Mouse (Mus musculus) cortical plate, adult 2 months (tissue): ENCODE data around the gene Eif3g. TPM values are rescaled to one million over a fixed set of nuclear protein-coding genes. Genes with fewer than 3 reads are reported as not detected.
A peak's percentile ranks its signal among the peaks of the same experiment; 100 is the strongest.

ENCODE experiments used
- H3K27ac ChIP-seq: fragments of 200-500 bp; 2 replicates; pipeline ENCODE4 v1.5.1; 2012; ENCODE audit warnings: low read length, control low read depth, inconsistent platforms; ENCODE audit not compliant: insufficient read depth
- H3K4me1 ChIP-seq: fragments of 200-500 bp; 2 replicates; pipeline ENCODE4 v1.6.1; 2011; ENCODE audit warnings: low read length; ENCODE audit not compliant: control insufficient read depth, insufficient read depth
- H3K4me3 ChIP-seq: fragments of 200-500 bp; 2 replicates; pipeline ENCODE4 v1.5.1; 2011; ENCODE audit warnings: mild to moderate bottlenecking, low read length, control low read depth; ENCODE audit not compliant: insufficient read depth
- CTCF ChIP-seq: fragments of 200-500 bp; IDR thresholded peaks from 2 replicates; pipeline ENCODE4 v1.5.1; 2011; ENCODE audit warnings: mild to moderate bottlenecking, control low read depth, low read length; ENCODE audit not compliant: insufficient read depth; ENCODE audit errors: extremely low read depth
- POLR2A ChIP-seq: fragments of 200-500 bp; IDR thresholded peaks from 2 replicates; pipeline ENCODE4 v1.6.1; 2011; ENCODE audit warnings: mild to moderate bottlenecking, low read length, control low read depth; ENCODE audit not compliant: insufficient read depth; ENCODE audit errors: extremely low read depth
- polyA plus RNA-seq: library from polyadenylated mRNA; depleted of rRNA; stranded (reverse); fragments of >200 nt; gene quantifications from 2 replicates; pipeline ENCODE4 v1.2.3, GENCODE M21; 2012

Gene Eif3g
- polyA plus RNA-seq, 1 experiment: 114 TPM

DNA sequence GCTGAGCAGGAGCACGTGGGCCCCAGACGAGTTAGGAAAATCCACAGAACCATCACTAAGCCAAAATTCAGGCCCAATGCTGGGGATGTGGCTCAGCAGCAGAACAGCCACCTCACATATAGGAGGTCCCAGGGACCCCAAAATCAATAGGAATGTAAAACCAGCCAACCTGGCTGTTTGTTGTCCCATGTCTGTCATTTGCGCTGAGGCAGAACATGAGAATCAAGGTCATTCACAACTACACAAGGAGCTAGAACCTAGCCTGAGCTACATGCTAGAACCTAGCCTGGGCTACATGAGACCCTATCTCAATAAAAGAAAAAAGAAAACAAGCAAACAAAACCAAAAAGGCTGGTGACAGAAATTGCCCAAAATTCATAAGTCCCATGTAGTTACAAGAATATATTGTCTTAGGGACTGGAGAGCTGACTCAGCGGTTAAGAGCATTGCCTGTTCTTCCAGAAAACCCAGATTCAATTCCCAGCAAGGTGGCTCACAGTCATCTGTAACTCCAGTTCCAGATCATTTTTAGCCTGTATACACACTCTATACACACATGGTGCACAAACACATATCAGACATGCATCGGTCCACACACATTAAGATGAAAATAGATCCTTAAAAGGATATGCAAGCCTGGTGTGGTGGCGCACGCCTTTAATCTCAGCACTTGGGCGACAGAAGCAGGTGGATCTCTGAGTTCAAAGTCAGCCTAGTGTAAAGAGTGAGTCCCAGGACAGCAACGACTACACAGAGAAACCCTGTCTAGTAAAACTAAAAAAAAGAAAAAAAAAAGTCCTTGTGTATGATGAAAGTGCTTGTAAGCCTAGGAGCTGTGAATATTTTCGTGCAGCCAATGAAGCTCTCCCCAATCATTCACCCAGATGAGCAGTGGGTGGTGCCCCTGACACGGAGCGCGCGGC lies 21.0 kb downstream of the Eif3g start:
- H3K27ac ChIP-seq: 0 out of 2 replicates have a peak overlapping the region, but pooled peaks have one; percentile 9
- TF ChIP-seq POLR2A (peak; percentile 81), CTCF (no peak)
- H3K4me1 ChIP-seq: no peaks in the 10 kb centered on the region
- H3K4me3 ChIP-seq: peak overlapping the region; percentile 38

- Histone ChIP-seq H3K4me1 (no peaks in the 10 kb centered on the region), H3K27ac (no peak overlapping the region), H3K4me3 (no peak overlapping the region)
- TF ChIP-seq POLR2A: no peak
- no peak for TF ChIP-seq CTCF
Observed at GRCm38 (mm10) chr9:20876318-20877117, 21.9 kb downstream of the Eif3g start.

DNA sequence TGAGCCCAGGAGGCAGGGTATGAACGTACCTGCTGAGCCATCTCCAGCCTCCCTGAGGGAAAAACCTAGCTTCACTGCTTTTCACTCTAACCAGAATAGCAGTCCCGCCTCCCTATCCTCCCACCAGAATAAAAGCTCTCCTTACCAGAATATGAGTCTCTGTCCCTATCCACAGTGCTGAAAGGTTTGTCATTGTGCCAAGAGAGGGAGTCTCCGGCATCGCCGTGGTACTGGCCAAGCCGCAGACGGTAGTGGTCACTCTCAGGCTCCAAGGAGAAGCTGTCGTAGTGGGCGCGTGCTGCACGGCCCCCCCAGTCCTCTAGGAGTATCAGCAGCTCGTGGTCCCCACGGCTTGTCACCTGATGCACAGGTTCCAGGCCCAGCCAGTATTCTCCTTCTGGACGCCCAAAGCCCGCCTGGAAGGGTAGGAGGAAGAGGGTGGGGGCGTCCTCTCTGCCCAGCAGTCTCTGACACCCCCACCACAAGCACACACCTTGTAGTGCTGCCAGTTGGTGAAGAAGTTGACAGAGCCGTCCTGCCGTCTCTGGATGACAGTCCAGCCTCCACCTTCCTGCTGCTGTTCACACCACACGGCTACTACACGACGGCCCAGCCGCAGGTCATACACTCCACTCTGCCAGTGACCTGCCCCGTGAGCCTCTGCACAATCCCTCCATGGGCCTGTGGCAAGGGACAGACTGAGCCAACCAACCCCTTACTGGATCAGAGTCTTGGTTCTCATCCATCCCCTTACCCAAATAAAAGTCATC lies 23.2 kb downstream of the Eif3g start:
- TF ChIP-seq CTCF (no peak), POLR2A (no peak)
- H3K4me1 ChIP-seq: no peaks in the 10 kb centered on the region
- no peak overlapping the region for H3K4me3 ChIP-seq
- H3K27ac ChIP-seq: no peak overlapping the region

- H3K4me1 ChIP-seq: no peaks in the 10 kb centered on the region
- no peak for TF ChIP-seq POLR2A
- TF ChIP-seq CTCF: no peak
- H3K4me3 ChIP-seq: no peak overlapping the region
- no peak overlapping the region for H3K27ac ChIP-seq
Observed at GRCm38 (mm10) chr9:20873521-20873920, 24.9 kb downstream of the Eif3g start.

- Histone ChIP-seq H3K4me1 (no peaks in the 10 kb centered on the region), H3K27ac (no peak overlapping the region), H3K4me3 (no peak overlapping the region)
- TF ChIP-seq POLR2A (no peak), CTCF (no peak)
Observed at GRCm38 (mm10) chr9:20872991-20873390, 25.4 kb downstream of the Eif3g start.

DNA sequence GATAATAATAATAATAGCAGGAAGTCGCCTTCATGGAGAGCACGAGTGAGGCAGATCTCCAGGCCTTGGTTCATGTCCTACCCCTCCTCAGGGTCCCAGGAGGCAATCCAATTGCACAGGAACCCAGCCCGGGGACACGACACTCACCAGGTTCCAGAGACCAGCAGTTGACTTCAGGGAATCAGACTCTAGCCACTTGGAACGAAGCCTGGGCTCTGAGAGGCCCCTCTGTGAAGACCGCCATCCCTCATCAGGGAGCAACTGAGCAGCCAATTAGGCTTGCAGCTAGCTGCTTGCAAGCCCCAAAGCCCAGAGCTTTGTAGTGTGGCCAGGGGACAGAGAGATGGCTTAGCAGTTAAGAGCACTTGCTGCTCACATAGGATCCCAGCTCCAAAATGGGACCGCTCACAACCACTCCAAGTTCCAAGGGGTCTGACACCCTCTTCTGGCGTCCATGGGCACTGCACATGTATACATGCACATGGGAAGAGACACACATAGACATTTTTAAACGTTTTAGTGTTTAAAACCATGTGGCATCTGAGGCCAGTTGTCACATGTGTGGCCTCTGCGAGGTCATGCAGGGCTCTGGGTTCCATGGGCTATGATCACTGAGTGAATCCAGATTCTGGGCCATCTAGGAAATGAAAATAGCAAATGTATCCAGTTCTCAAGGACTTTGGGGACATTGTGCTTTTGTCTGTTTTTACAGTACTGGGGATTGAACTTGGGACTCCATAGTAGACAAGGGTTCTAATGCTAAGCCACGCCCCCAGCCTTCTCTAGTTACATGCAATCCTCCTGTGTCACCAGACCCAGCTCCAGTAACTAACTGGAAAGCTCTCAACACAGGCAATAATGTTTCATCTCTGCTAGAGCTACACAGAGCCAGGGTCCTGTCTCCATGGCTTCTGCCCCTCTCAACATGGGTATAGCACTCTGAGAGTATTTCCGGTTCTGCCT lies 27.9 kb downstream of the Eif3g start:
- Histone ChIP-seq H3K4me1 (no peaks in the 10 kb centered on the region), H3K27ac (no peak overlapping the region), H3K4me3 (no peak overlapping the region)
- TF ChIP-seq CTCF (0 out of 2 replicates have a peak, but pooled peaks have one; percentile 12), POLR2A (no peak)

DNA sequence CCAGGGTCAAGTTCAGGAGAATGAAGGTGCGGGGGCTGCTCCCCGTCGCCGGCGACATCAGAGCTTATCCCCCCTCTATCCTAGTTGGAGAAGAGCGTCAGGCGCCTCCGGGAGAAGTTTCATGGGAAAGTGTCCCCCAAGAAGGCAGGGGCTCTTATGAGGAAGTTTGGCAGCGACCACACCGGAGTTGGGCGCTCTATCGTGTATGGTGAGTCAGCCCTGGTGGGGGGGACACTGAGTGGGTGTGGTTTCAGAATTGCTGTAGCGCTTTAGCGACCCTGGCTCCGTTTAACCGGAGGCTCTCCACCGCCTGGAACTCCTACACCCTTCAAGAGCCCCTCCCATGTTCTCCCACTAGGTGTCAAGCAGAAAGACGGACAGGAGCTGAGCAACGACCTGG lies 29.2 kb downstream of the Eif3g start:
- no peak overlapping the region for H3K27ac ChIP-seq
- TF ChIP-seq POLR2A (no peak), CTCF (no peak)
- peak overlapping the region; percentile 67 for H3K4me3 ChIP-seq
- H3K4me1 ChIP-seq: no peaks in the 10 kb centered on the region

DNA sequence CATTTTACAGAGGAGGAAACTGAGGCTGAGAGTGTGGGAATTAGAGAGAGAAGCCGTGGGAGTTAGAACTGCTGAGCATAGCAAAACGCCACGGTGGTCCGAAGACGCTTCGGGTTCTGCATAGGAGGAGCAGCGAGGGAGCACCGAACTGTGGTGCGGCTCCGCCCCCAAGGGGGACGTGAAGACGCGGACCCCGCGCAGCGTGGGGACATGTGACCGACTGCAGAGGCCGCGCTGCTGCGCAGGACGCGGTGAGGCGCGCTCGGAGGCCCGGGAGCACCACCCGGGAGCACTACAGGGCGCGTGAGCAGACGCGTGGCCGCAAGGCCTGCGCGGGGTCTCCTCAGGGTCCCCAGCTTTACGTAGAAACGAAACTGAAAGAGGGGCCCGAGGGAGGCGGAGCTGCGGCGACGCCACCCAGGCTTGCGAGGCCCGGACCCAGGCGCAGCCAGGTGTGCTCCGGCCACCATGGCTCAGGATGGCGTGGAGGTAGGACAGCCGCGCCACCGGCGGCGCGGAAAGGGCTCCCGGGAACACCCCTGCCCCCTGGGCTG lies 29.9 kb downstream of the Eif3g start, which contains the start of gene A230050P20Rik:
TSS of gene A230050P20Rik (plus strand) at position 195 of the 554 bp plus-strand sequence.
- Histone ChIP-seq H3K4me3 (peak within 1 kb of the TSS; percentile 67), H3K27ac (peak within 1 kb of the TSS; percentile 66), H3K4me1 (no peaks in the 10 kb centered on the region)
- no peak for TF ChIP-seq CTCF
- peak; percentile 69 for TF ChIP-seq POLR2A
